Mouse (Mus musculus) CD4-positive, CD25-positive, alpha-beta regulatory T cell, adult 9 weeks (primary cell): ENCODE results near the gene Smdt1. TPM values are rescaled to one million over a fixed set of nuclear protein-coding genes. Genes with fewer than 3 reads are reported as not detected.

Source experiments
- polyA plus RNA-seq: library from polyadenylated mRNA; unstranded; fragments of 100-300 nt; shearing (Covaris generic); gene quantifications from one replicate; pipeline ENCODE4 v1.2.1, GENCODE M21; 2017

Gene Smdt1
- 241 TPM for polyA plus RNA-seq

DNA sequence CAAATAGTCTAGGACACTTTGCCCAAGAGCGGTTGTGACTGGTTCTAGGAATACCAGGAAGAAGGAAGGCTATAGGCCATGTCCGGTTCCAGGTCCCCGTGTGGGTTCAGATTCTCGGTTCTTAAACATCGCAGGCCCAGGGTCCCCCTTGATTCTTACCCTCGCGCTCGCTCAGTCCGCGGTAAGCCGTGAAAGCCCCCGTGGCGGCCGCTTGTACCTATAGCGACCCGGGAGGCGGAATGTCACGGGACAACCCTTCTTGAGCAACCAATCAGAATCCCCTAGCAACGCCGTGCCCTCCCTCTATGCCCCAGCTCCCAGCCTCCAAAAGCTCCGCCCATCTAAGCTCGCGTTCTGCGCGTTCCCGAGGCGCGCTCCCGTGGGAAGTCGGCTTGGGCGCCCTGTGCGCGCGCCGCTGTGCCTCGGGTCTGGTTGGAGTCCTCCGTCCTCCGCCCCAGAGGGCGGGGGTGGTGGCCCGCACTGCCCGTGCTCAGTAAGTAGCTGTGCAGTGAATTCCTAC, at the start of gene Smdt1, which contains the start of the genes Naga and Pheta2:
TSS of gene Smdt1 (plus strand) at position 367 of the 520 bp plus-strand sequence.
TSS of gene Naga (minus strand) at position 333 of the 520 bp plus-strand sequence.
TSS of gene Pheta2 (plus strand) at position 350 of the 520 bp plus-strand sequence.

GRCm38 (mm10) chr15:82298764-82299561, 39.8 kb upstream of the Smdt1 start, which contains the start of gene Wbp2nl:
Gene Wbp2nl (plus strand): TSS chr15:82298954.

GRCm38 (mm10) chr15:82354126-82354945, 15.6 kb downstream of the Smdt1 start, which contains the start of gene Ndufa6:
Gene Ndufa6 (minus strand): TSS chr15:82354322.

DNA sequence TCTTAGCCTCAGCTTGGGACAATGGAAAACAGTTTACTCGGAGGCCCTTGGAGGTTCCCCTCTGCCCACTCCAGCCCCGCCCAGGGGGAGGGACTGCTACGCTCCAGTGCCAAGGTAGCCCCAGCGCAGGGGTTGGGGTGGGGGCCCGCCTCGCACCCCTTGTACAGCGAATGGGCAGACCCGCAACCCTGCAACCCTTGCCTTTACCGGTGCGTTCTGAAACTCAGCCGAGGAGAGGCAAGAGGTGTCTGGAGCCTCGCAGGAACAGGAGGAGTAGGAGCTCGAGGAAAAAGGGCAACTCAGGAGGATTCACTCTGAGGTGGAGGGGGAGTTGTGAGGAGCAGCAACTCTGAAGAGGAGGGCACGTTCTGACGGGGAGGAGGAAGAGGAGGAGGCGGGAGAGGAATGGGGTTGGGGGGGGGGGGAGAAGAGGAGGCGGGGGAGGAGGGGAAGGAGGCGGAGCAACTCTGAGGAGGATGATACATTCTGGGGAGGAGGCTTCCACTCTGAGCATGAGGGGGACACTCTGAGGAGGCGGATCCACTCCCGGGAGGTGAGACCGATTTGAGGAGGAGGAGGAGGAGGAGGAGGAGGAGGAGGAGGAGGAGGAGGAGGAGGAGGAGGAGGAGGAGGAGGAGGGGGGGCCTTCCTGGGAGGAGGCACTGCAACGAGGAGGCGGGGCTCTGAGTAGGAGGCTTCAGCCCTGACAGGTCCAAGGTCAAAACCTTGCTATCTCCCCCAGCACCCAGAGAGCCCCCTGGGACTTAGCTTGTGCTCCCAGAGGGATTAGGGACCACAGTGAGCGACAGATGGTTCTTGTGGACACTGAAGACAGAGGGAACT, 41.3 kb downstream of the Smdt1 start, which contains the start of gene Cyp2d22:
TSS of gene Cyp2d22 (minus strand) at position 390 of the 843 bp plus-strand sequence.

GRCm38 (mm10) chr15:82393922-82394321, 55.2 kb downstream of the Smdt1 start, which contains the start of gene Cyp2d11:
Gene Cyp2d11 (minus strand): TSS chr15:82394022.

Other genes starting within 250 kb of the Smdt1 start
- 32.0 TPM for gene Ccdc134, start 211.0 kb upstream of the Smdt1 start, polyA plus RNA-seq
- gene Srebf2, start 191.8 kb upstream of the Smdt1 start, polyA plus RNA-seq = 187 TPM
- gene Shisa8, start 126.1 kb upstream of the Smdt1 start, polyA plus RNA-seq = not detected
- gene Tnfrsf13c, start 114.6 kb upstream of the Smdt1 start, polyA plus RNA-seq = 2.0 TPM
- gene Cenpm, start 94.2 kb upstream of the Smdt1 start, polyA plus RNA-seq = 7.9 TPM
- gene 1500009C09Rik, start 86.6 kb upstream of the Smdt1 start, polyA plus RNA-seq = not detected
- not detected for gene Sept3, start 64.1 kb upstream of the Smdt1 start, polyA plus RNA-seq
- not detected for gene Wbp2nl, start 40.0 kb upstream of the Smdt1 start, polyA plus RNA-seq
- 68.6 TPM for gene Naga, start within 50 bp of the Smdt1 start, polyA plus RNA-seq
- 5.3 TPM for gene Pheta2, start within 50 bp of the Smdt1 start, polyA plus RNA-seq
- 364 TPM for gene Ndufa6, start 15.4 kb downstream of the Smdt1 start, polyA plus RNA-seq
- gene Cyp2d22, start 41.3 kb downstream of the Smdt1 start, polyA plus RNA-seq = 10.7 TPM
- gene Cyp2d11, start 55.1 kb downstream of the Smdt1 start, polyA plus RNA-seq = not detected
- gene Cyp2d10, start 68.2 kb downstream of the Smdt1 start, polyA plus RNA-seq = not detected
- gene Cyp2d9, start 94.5 kb downstream of the Smdt1 start, polyA plus RNA-seq = not detected
- gene Cyp2d12, start 216.1 kb downstream of the Smdt1 start, polyA plus RNA-seq = not detected